Mouse (Mus musculus): ENCODE results near the gene Gpc6.

The Gpc6 gene

DNA sequence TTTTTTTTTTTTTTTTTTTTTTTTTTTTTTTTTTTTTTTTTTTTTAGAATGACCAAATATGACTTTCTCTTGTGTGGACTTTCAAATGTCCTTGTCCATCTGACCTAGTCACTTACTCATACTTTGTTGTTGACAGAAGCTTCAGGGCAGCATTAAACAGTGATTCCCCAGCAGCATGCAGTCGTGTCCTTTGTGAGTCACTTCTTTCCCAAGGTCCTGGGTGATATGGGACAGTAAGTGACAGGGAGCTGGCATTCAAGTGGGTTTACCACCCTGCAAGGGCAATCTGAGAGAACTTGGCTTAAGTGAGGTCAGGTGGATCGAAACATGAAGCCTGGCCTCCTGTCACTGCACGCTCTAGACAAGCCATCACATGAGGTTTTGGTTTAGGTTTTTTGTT lies 754.8 kb downstream of the Gpc6 start:
- no peak for DNase-seq (ENCODE audit: low read depth, low spot score)
- H3K27me3 ChIP-seq (ENCODE audit: control insufficient read depth, insufficient read depth, low read length, poor library complexity, severe bottlenecking): no peaks in the 10 kb centered on the region
- no peaks in the 10 kb centered on the region for H3K36me3 ChIP-seq (ENCODE audit: control insufficient read depth, insufficient read depth, low read length, poor library complexity, severe bottlenecking)

DNA sequence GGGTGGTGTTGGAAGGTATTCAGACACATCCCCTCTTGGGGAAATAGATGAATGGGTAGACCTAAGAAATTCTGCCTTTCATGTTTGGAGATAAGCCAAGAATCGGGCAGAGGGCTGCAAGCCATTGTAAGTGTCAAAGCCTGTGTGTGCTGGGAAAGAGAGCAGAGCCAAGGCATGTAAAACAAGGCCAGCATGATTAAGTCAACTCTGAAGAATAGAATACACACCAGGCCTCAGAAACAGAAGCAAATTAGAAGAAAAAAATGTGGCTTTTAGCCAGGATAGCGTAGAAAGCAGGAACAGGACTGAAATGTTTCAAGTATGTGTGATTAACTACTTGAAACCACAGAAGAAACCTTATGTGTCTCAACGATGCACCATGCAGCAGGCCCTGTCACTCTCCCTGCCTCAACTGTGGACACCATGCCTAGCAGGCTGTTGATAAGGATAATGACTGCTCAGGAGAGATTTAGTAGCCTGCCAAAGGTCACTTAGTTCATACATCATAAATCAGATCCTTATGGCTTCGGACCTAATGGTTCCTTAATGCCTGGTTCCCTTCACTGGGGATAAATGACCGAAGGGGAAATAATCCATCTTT lies 756.3 kb downstream of the Gpc6 start:
- Histone ChIP-seq H3K36me3 (ENCODE audit: control insufficient read depth, insufficient read depth, low read length, poor library complexity, severe bottlenecking) (no peaks in the 10 kb centered on the region), H3K27me3 (ENCODE audit: control insufficient read depth, insufficient read depth, low read length, poor library complexity, severe bottlenecking) (no peaks in the 10 kb centered on the region)
- DNase-seq (ENCODE audit: low read depth, low spot score): no peak

DNA sequence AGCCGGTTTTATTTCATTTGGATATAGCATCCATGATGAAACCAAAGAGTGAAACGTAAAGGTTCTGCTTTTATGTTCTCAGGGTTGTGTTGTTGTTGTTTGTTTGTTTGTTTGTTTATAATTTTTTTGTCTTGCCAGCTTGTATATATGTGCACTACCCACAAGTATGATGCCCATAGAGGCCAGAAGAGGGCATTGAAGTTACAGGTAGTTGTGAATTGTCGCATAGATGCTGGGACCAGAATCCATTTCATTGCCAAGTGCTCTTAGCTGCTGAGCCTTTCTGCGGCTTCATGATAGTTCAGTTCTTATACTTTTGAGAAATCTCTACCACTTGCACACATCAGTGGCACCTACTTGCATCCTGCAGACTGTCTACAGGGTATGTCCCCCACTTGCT lies 758.0 kb downstream of the Gpc6 start:
- Histone ChIP-seq H3K36me3 (ENCODE audit: control insufficient read depth, insufficient read depth, low read length, poor library complexity, severe bottlenecking) (no peaks in the 10 kb centered on the region), H3K27me3 (ENCODE audit: control insufficient read depth, insufficient read depth, low read length, poor library complexity, severe bottlenecking) (no peaks in the 10 kb centered on the region)
- DNase-seq (ENCODE audit: low read depth, low spot score): no peak

DNA sequence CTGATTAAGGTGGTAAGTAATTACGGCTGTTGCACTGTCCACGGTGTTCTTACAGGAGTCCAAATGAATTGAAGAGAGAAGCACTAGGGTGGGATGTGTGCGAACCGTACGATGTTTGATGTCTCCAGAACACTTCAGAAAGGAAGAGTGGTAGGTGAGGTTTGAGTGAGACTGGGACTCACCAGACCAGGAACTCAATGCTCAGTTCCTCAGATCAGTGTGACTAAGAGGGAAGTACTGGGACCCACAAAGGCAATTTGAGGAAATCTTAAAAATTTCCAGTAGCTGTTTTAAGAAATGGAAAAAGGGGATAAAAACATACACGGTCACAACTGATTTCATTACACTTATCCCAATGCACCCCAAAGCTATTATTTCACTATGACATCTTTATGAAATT lies 764.7 kb downstream of the Gpc6 start:
- H3K36me3 ChIP-seq (ENCODE audit: control insufficient read depth, insufficient read depth, low read length, poor library complexity, severe bottlenecking): no peaks in the 10 kb centered on the region
- DNase-seq (ENCODE audit: low read depth, low spot score): no peak
- H3K27me3 ChIP-seq (ENCODE audit: control insufficient read depth, insufficient read depth, low read length, poor library complexity, severe bottlenecking): no peaks in the 10 kb centered on the region

DNA sequence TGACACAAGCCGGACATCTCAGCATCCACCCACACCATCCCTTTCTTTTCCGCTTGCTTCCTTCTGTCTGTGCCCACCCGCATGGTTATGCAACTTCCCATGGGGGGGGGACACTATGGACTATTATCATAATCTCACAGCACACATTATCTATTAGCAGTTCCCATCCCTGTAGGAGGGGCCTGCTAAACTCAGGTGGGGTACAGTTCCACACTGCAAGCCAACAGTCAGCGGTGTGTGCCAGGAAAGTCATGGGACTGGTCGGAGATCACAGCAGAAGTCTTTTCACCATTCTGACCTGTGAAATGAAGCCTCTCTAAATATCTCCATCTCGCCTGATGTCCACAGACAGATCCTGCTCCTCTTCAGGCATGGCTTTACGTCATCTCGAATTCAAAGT lies 770.5 kb downstream of the Gpc6 start:
- H3K36me3 ChIP-seq (ENCODE audit: control insufficient read depth, insufficient read depth, low read length, poor library complexity, severe bottlenecking): no peaks in the 10 kb centered on the region
- no peaks in the 10 kb centered on the region for H3K27me3 ChIP-seq (ENCODE audit: control insufficient read depth, insufficient read depth, low read length, poor library complexity, severe bottlenecking)
- DNase-seq (ENCODE audit: low read depth, low spot score): no peak

DNA sequence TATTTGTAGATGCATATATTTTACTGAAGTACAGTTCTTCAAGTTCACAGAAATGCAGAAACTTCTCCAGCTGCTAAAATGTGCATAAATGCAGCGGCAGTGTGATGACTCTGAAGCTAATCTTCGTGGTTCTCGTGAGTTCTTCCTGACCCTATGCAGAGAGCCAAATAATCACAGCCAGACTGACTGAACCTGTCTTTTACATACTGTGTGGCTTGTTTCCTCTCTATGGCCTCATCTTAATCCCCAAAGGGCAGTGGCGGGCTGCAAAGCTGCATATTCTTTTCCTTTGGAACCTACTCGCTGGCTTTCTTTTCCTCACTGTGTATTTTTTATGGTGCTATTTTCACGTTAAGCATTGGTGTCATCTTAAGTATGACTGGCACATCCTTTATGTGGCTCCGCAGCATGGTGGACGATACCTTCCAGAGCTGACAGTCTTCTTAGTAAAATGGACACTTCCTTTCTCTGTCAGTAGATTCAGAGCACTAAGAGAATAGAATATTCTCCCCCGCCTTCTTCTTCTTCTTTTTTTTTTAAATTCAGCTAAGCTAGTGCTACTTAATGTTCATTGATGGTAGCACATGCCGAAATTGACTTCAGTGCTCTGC lies 775.7 kb downstream of the Gpc6 start:
- no peak for DNase-seq (ENCODE audit: low read depth, low spot score)
- no peaks in the 10 kb centered on the region for H3K36me3 ChIP-seq (ENCODE audit: control insufficient read depth, insufficient read depth, low read length, poor library complexity, severe bottlenecking)
- H3K27me3 ChIP-seq (ENCODE audit: control insufficient read depth, insufficient read depth, low read length, poor library complexity, severe bottlenecking): no peaks in the 10 kb centered on the region

DNA sequence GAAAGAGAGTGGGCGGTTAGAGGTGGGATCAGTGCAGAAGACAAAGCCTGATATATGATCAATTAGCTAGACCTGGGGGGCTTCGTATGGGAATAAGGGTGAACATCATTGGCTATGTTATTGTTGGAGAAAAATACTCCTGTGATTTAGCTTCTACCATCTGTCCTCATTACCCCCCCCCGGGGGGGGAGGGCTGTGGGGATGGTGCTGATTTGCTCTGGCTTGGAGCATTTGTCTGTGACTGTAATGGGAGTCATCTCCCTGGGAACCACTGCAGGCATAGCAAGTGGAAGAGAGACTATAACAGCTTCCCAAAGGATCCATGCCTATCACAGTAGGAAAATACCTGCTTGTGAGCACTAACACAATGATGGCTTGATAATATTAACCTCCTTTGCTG lies 783.7 kb downstream of the Gpc6 start:
- Histone ChIP-seq H3K36me3 (ENCODE audit: control insufficient read depth, insufficient read depth, low read length, poor library complexity, severe bottlenecking) (no peaks in the 10 kb centered on the region), H3K27me3 (ENCODE audit: control insufficient read depth, insufficient read depth, low read length, poor library complexity, severe bottlenecking) (no peaks in the 10 kb centered on the region)
- no peak for DNase-seq (ENCODE audit: low read depth, low spot score)

DNA sequence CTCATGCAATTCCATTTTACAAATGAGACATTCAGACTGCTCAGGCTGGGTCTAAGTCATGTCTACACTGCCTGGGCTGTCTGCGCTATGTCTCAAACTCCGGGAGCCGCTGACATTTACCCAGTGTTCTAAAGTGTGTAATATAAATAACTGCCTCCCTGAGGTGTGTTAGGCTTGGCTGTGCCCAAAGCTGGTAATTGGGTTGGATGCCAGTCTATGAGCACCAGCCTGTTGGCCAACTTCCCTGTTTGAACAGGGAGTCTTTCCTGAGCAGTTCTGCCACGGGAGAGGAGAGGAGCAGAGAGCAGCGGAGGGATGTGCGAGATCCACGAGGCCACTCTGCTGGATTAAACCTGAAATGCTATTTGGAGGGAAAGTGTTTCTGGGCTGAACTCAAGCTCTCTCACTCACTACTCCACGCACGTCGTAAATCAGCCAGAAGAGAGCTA lies 785.4 kb downstream of the Gpc6 start:
- H3K27me3 ChIP-seq (ENCODE audit: control insufficient read depth, insufficient read depth, low read length, poor library complexity, severe bottlenecking): no peaks in the 10 kb centered on the region
- DNase-seq (ENCODE audit: low read depth, low spot score): no peak

DNA sequence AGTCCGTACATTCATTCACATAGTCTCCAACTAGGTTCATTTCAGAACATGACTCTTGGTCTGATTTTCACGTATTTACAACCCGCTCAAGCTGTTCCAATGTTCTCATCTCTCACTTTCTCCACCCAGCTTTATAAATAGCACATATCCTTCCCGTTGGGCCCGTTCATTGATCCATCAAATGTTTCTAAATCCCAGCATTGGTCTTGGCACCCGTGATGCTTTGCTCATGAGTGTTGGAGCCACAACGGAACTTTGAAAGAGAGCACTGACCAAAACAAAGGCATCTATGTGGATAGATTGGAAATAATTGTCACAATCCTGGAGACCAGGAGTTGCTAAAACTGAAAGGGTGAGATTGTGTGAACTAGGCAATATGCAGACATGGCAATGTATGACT lies 787.2 kb downstream of the Gpc6 start:
- no peak for DNase-seq (ENCODE audit: low read depth, low spot score)
- Histone ChIP-seq H3K27me3 (ENCODE audit: control insufficient read depth, insufficient read depth, low read length, poor library complexity, severe bottlenecking) (no peaks in the 10 kb centered on the region), H3K36me3 (ENCODE audit: control insufficient read depth, insufficient read depth, low read length, poor library complexity, severe bottlenecking) (no peaks in the 10 kb centered on the region)

More for the DNA sequence above, 785.4 kb downstream of the Gpc6 start:
- H3K36me3 ChIP-seq (ENCODE audit: control insufficient read depth, insufficient read depth, low read length, poor library complexity, severe bottlenecking): no peaks in the 10 kb centered on the region

DNA sequence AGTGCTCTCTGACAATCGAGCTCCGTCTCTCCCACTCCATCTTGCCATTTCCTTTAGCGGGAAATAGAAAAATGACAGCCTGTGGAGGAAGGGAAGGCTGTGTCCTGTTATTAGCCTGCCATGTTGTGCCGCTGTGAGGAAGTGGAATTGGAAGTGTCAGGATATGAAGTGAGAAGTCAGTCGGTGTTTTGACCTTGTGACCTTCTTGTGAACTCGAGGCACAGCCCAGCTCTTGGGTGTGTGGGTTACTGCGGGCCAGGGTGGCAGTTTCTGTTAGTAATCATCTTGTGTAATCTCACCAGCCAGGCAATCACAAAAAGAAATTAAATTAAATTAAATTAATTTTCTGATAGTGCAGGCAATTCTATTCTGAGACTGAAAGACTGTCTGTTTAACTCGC lies 789.0 kb downstream of the Gpc6 start:
- H3K36me3 ChIP-seq (ENCODE audit: control insufficient read depth, insufficient read depth, low read length, poor library complexity, severe bottlenecking): no peaks in the 10 kb centered on the region
- no peaks in the 10 kb centered on the region for H3K27me3 ChIP-seq (ENCODE audit: control insufficient read depth, insufficient read depth, low read length, poor library complexity, severe bottlenecking)
- DNase-seq (ENCODE audit: low read depth, low spot score): no peak

DNA sequence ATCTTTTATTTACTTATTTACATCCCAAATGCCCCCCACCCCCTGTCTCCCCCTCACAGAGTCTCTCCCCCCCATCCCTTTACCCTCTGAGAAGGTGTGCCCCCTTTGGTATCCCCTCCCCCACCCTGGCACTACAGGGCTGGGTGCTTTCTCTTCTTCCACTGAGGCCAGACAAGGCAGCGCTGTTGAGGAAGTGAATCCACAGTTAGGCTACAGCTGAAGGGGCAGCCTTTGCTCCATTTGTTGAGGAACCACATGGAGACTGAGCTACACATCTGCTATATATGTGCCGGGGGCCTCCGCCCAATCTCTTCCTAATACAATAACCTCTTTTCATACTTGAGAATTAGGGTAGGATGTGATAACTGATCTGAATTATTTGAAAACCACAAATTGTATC lies 791.2 kb downstream of the Gpc6 start:
- Histone ChIP-seq H3K27me3 (ENCODE audit: control insufficient read depth, insufficient read depth, low read length, poor library complexity, severe bottlenecking) (no peaks in the 10 kb centered on the region), H3K36me3 (ENCODE audit: control insufficient read depth, insufficient read depth, low read length, poor library complexity, severe bottlenecking) (no peaks in the 10 kb centered on the region)
- DNase-seq (ENCODE audit: low read depth, low spot score): no peak

DNA sequence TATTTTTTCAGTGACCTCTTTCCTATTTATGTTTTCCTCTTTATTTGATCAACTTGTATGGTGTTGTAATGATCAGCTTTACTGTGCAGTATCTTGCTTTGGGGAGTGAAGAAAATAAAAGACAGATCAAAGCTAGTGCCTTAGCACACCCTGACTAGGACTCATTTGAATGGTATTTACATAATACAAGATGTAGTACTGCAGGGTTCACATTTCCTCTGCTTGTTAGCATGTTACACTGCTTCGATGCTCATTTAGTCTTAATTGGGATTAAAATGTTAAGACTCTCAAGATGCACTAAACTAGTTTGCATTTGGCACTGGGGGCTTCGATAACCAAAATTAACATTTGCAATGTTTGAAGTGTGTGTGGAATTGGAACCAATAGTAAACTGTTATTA lies 803.6 kb downstream of the Gpc6 start:
- DNase-seq (ENCODE audit: low read depth, low spot score): no peak
- Histone ChIP-seq H3K36me3 (ENCODE audit: control insufficient read depth, insufficient read depth, low read length, poor library complexity, severe bottlenecking) (no peaks in the 10 kb centered on the region), H3K27me3 (ENCODE audit: control insufficient read depth, insufficient read depth, low read length, poor library complexity, severe bottlenecking) (no peaks in the 10 kb centered on the region)

DNA sequence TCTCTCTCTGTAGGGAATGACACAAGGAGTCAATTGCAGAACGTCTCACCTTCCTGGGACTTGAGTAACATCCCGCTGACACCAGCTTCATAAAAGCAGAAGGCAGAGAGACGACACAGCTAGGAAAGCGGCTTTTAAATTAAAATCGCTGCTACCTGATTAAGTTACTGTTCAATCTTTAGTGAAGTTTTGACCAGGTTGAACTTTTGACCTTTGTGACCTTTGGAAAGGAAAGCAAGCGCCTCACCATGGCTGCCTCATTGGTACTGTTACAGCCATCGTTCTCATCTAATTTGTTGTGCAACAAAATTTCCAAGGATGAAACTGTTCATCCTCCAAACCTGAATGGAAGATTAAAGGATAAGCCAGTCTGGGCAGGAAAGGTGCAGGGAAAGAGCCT lies 830.1 kb downstream of the Gpc6 start:
- Histone ChIP-seq H3K27me3 (ENCODE audit: control insufficient read depth, insufficient read depth, low read length, poor library complexity, severe bottlenecking) (no peaks in the 10 kb centered on the region), H3K36me3 (ENCODE audit: control insufficient read depth, insufficient read depth, low read length, poor library complexity, severe bottlenecking) (no peaks in the 10 kb centered on the region)
- no peak for DNase-seq (ENCODE audit: low read depth, low spot score)

DNA sequence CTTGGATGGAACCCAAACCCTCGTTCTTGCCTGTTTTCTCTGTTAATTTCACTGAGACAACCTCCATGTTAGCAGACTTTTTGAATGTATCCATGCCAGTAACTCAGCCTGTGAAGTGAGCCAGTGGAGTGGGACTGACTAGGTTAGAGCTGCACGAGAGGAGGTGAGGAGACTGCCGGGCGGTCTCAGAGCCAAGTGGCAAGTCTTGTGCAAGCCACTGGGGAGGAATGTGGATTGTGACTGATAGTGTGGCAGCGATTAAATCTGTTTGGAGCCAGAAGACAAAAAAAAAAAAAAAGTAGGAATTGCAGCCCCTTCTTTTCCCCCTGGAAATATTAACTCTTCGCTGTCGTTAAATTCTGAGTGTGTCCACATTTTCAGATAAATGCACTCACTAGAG lies 831.4 kb downstream of the Gpc6 start:
- no peak for DNase-seq (ENCODE audit: low read depth, low spot score)
- H3K36me3 ChIP-seq (ENCODE audit: control insufficient read depth, insufficient read depth, low read length, poor library complexity, severe bottlenecking): no peaks in the 10 kb centered on the region
- H3K27me3 ChIP-seq (ENCODE audit: control insufficient read depth, insufficient read depth, low read length, poor library complexity, severe bottlenecking): no peaks in the 10 kb centered on the region

DNA sequence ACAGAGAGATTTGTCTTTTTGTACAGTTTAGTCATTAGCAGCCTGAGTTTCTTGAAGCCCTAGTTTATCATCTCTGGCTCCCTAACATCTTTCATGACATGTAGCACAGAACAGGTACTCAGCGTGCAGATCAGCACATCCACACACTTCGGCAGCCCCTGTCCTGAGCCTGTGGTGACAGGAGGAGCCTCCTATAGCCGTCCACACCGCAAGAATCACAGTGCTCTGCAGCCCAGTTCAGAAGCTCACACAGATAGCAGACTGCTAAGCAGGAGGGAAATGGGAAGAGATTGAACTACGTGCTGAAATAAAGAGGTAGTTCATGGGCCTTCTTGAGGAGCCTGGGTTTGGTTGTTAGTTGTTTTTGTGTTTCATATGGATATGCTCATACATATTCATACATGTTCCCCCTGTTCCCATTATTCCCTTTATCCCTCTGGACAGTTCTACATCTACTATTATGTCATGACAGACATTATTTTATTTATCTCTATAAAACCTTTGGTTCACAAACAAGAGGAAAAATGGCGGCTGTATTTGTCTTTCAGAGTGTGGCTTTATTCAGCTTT lies 832.8 kb downstream of the Gpc6 start:
- H3K27me3 ChIP-seq (ENCODE audit: control insufficient read depth, insufficient read depth, low read length, poor library complexity, severe bottlenecking): no peaks in the 10 kb centered on the region
- no peak for DNase-seq (ENCODE audit: low read depth, low spot score)
- no peaks in the 10 kb centered on the region for H3K36me3 ChIP-seq (ENCODE audit: control insufficient read depth, insufficient read depth, low read length, poor library complexity, severe bottlenecking)

All from splenic B cell, adult 2 months (primary cell).